Mouse (Mus musculus) mouse embryonic stem cell (cell line): ENCODE measurements around the gene Ccdc65.

Experiments
- in situ Hi-C, 2 experiments: fragments of 300-500 bp; cut with MboI; formaldehyde crosslinking; loops; 1 replicate in 1 of 2; 3 replicates in 1 of 2; pipeline ENCODE4 v1.14.3; 2019 to 2020; ENCODE audit warnings: low sequenced_read_pairs in 2 of 2, low pct_unique_long_range_greater_than_20kb in 1 of 2, mixed read lengths in 1 of 2; ENCODE audit not compliant: unreplicated experiment in 1 of 2

Ccdc65 gene

DNA sequence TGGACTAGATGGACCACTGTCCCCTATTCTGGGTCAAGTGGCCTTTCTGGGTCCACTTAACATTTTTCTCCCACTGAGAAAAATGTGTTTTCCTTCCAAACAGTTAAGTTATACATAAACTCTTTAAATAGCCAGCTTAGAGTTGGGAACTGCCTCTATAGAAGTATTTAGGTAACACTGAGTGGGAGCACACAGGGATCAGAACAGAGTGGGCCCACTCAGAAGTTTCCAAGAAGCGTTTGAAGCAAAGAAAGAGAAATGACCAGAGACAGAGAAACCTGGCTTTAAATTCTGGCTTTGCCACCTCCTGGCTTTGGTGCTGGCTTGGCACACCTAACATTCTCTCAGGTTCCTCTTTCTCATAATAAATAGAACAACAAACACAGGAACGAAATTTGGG, 18.3 kb upstream of the Ccdc65 start:
- in situ Hi-C loops, result no loop called here

DNA sequence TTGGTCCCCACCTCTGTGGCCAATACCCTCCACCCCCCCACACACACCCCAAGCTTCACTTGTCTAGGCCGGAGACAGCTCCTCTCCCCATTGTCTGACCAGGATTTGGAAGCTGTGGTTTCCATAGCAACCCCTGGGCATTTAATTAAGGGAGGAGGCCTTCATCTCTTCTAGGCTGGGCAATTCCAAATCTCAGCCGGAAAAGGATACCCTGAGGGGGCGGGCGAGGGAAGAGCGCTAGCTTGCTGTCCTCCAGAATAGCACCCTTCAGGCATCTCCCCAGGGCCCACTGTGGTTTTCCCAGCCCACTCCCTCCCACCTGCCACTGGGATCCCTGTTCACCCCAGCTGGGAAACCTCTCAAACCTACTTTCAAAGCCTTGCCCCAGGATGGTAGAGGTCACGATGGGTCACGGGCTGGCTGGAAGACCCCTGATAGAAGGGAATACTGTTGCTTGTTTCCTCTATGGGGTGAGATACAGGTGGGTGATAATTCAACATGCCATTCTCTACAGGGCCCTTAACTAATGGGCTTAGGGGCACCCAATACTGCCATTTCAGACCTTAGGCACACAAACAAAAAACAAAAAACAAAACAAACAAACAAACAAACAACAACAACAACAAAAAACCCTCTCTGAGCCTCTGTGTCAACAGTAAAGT, 16.4 kb upstream of the Ccdc65 start:
- in situ Hi-C loops, result no loop called here

DNA sequence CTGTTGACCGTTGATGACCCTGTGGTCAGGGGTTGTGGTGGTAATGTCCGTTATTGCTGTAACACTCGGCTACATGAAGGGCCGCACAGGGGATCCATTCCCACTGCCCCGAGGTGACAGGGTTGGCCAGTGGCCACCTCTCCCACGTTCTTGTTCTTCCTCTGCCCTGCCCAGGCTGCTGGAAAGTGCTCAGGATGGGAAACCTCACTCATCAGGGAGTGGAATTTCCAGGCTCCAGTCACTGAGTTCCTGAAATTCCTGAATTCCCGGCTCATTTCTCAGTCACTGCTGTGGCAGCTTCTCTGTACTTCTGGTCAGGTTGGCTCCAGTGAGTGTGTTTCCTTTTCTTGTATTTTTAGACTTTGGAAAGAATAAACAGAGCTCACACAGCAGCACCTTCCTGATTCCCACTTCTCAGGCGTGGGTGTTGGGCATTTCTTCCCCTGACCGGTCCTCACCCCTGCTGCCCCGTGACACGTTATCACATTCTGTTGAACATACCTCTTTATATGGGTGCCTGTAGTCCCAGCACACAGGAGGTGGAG, 15.8 kb upstream of the Ccdc65 start:
- in situ Hi-C loops, result no loop called here

DNA sequence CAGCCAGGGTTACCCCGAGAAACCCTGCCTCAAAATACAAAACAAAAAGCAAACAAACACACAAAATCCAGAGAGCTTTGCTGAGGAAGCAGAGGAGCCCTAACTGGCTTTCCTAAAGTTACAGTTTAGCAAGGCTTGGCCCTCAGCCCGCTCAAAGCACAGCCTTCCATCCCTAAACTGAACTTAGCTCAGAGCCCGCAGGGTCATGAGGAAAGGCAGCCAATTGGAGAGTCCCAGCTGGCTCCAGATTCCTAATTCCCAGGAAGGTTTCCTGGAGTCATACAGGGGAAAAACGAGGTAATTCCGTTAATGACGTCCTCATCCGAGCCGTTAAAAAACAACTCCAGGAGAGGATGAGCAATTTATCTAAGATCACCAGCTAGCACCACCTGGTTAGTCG, 12.3 kb upstream of the Ccdc65 start:
- in situ Hi-C loops, result no loop called here

DNA sequence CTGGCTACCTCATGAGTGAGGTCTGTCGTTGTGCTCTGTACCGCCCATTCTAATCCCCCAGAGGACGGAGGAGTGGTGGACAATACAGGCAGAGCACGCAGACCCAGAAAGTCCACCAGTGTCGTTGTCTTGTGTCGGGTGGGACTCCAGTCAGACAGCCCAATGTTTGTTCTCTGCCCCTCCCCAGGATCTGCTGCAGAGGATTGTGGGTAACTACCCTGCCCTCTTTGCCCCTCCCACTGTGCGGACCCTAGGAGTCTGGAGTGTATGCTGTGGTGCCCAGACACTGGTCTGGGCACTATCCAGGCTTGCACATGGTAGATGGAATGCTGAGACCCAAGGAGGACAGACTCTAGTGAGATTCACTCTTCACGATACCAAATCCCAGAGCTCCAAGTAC, 11.8 kb upstream of the Ccdc65 start:
- in situ Hi-C loops, result no loop called here

DNA sequence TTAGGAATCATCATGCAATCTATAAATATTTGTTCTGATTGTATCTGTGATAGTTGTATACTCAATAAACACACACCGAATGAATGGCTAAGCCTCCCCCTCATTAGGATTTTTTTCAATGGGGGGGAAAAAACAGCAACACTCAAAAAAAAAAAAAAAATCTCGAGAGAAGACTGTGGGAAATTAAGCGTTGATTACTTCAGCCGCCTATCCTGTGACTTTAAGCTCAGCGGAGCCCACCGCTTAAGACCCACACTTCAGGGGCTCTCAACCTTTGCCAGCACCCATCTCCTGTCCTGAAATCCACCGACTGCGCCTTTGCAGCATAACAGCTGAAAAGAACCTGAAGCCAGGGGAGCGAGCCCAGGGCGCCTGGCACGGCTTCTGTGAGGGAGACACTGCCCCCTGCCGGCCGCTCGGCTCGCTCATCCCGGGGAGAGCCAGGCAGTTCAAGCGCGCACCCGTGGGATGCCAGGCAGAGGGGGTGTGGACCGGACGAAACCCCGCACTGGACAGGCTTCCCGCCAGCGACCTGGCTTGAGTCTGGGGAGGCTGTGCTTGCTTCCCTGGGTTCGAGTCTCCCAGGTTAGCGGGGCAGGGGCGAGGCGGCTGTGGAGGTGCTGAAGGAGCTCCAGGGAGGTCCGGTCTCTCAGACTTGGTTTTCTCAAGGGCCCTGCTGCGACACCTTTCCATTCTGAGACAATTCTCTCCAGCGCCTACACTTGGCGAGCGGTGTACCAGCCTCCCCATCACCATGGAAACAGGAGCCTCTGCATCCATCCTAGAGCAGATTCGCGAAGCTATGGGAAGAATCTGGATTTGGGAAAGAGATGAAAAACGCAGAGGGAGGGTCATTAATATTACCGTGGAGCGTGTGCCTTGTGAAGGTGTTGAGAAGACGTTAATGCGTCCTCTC, 8.6 kb upstream of the Ccdc65 start:
- in situ Hi-C loops, result no loop called here

DNA sequence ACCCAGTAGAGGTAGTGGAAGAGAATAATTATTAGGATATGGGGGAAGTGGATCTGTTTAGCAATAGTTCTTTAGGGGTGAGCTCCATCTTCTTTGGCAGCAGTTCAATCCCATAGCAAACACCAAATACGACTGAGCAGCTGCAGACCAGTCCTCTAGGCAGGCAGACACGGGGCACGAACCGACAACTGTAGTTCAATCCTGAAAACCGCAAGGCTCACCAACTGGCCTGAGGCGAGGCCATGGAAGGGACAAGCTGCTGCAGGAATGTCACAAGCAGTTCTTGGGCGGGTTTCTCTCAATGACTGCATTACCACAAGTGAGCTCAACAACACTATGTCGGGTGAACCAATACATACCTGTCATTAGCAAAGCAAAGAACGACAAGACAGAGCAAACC, 3.7 kb upstream of the Ccdc65 start:
- in situ Hi-C loops, result no loop called here

DNA sequence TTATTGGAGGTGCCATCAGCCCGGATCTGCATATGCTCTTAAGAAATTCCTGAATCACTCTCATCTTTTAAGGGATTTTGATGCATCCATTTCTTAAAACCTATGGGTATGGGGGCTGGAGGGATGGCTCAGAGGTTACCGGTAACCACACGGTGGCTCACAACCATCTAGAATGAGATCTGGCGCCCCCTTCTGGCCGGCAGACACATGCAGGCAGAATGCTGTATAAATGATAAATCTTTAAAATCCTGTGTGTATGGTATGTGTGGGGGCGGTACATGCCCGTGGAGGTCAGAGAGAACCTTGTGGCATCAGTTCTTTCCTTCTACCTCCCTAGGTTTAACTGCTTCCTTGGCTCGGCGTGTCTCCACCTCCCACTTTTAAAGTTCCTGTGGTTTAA, 2.4 kb downstream of the Ccdc65 start:
- in situ Hi-C loops, result no loop called here

DNA sequence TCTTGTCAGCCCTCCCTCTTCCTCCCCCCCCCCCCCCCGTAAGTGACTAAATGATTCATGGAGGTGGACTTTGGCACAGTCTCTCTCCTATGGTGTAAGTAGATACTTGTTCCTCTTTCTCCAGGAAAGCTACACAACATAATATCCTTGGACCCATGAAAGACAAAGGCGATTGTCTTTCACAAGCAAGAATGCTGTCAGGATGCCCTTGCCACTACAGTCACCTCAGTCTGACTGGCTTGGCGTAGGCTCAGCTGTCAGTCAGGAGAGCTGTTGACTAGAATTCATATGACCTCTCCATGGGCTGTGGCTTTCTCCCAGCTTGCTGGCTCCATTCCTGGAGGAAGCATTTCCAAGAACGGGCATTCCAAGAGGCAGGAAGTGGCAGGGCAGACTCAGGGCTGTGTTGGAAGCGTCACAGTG, 6.2 kb downstream of the Ccdc65 start:
- in situ Hi-C loops, result no loop called here

DNA sequence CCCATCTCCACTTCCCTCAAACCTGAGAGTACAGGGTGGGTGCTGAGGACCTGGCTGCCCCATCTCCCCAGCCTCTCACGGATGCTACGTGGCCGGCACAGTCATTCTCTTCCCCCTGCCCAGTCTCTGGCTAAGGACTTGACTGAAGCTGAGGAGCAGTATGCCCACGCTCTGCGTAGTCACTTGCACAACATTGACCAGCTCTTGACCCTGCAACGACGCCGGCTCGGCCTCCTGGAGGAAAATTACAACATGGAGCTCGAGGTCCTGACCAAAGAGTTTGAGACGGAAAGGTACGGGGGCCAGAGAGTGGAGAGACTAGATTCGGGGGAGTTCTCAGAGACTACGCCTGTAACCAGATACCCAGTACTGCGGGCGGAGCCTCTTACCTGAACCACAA, 9.3 kb downstream of the Ccdc65 start:
- in situ Hi-C loops, result no loop called here

DNA sequence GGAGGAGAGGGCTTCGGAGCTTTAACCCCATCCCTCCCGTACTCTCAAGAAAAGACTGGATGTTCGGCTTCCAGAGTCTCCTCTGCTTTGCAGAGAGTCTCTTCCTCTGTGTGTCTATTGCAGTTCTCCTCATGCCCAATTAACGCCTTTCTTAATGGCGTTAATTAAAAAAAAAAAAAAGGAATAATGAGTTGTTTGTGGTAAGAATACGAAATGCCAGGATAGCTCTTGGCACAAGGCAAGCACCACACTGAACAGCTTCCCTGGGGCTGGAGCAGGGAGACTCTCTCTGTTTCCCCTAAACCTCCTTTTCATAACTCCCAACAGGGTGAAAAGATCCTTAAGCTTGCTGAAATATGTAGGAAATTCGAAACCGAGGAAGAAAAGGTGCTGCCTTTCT, 14.2 kb downstream of the Ccdc65 start:
- in situ Hi-C loops, result no loop called here

DNA sequence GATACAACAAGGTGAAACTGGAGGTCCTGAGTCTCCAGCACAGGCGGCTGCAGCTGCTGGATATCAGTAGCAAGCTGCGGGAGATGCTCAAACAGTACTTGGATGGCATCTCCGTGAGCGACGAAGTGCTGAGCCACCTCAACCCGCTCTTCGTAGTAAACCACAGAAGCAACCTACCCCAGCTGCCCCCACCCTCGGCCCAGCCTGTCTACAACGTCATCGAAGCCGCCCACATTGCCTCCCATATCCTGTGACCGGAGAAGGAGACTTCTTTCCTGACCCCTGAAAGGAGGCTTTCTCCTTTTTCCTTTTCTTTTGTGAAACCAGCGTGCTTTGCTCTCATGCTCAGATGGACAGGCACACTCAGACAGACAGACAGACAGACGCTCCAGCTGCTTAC, 14.8 kb downstream of the Ccdc65 start:
- in situ Hi-C loops, result no loop called here

DNA sequence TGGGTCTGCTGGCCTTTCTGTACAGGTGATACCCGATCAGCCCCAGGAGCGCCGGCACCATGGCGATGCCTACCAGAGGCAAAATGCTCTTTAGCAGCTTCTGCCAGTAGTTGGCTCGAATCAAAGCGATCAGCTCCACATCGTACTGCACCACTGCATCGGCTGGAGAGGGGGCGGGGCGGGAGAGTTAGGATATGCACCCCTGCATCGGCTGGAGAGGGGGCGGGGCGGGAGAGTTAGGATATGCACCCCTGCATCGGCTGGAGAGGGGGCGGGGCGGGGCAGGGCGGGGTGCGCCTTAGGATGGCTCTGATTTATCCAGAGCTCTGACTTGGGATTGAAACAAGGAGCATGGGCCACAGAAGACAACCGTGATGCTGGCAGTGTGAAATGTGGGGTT, 16.4 kb downstream of the Ccdc65 start:
- in situ Hi-C loops, result no loop called here

DNA sequence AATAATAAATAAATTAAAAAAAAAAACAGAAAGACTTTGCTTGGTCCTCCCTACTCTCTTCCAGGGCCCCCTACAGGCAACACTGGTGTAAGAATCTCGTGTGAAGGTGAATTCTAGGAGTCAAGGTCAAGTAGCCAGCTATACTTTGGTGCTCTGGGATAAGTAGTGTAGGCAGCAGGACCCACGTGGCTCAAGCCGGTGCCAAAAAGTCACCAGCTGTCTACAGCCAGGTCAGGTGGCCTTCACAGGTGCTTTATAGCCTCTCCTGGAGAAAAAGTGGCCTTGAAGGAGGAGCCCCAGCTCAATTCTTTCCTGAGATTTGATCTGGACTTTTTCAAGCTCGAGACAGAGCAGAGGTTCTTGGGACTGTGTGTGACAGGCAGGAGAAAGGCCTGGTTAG, 18.1 kb downstream of the Ccdc65 start:
- in situ Hi-C loops, result no loop called here

DNA sequence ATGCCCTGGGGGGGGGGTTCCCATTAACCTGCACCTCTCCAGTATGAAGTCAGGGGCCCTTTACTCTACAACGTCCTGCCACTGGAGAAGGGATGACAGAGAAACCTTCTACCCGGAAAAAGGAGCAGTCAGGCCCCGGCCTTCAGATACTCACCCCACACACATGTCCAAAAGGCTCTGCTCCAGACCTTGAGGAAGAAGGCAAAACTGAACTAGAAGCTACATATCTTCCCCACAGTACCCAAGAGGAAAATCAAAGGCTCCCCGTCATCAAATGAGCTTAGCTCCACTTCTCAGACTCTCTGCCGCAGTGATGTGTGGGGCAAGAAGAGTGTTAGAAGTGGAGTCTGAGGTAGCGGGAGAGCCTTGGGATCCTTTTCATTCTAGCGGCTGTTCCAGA, 18.7 kb downstream of the Ccdc65 start:
- in situ Hi-C loops, result no loop called here

DNA sequence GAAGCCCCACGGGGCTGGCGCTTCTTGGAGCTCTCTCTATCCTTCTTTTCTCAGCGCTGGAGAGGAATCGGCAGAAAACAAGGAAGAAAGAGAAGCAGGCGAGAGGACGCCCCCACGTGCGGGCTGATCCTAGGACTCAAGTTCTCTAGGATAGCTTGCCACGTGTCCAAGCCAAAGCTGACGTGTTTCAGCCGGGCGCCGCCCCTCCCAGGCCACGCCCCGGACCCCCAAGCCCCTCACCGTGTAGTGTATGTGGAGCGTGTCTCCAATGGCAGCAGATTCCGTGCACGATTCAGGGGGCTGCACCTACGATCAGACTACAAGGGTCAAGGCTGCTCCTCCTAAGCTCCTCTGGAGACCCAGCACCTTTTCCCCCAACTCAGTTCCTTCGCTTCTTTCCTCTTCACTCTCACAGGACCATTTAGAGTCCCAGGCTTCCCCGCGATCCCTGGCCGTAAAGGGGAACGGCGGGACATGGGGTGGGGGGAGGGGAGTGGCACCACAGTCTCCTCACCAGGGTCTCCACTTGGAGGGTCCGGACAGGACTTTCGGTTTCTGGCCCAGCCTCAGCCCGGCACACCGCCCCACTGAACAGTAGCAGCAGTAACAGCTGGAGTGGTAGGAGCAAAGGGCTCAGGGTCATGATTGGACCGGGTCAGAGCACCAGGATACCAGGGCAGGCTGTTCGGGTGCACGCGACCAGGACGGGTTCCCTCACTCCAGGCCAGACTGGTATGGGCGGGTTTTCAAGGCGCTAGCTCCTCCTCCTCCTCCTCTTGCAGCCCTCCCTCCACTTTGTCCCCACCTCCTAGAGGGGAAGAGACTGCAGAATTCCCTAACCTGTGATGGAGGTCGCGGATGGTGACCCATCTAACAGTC, 19.7 kb downstream of the Ccdc65 start, which contains the start of gene Fkbp11:
Gene Fkbp11, minus strand, starts transcription at position 756 of the 879 bp plus-strand sequence.
- in situ Hi-C loops, result no loop called here

DNA sequence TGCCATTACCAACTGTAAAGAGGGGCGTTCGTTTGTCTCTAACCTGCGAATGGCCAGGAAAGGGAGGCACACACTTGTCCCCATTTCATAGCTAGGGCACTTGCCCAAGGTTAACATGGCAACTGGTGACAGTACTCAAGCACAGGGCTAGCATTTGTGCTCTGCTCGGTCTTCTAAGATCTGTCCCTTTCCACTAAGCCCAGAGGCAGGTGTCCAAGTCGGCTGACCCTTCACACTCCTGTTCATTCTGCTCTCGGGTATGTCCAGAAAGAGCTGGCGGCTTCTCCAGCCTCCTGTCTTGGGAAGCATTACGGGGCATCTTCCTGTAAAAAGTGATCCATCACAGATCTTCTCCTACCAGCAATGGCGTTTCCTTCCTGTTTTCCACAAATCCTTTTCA, 20.4 kb downstream of the Ccdc65 start:
- in situ Hi-C loops, result no loop called here

DNA sequence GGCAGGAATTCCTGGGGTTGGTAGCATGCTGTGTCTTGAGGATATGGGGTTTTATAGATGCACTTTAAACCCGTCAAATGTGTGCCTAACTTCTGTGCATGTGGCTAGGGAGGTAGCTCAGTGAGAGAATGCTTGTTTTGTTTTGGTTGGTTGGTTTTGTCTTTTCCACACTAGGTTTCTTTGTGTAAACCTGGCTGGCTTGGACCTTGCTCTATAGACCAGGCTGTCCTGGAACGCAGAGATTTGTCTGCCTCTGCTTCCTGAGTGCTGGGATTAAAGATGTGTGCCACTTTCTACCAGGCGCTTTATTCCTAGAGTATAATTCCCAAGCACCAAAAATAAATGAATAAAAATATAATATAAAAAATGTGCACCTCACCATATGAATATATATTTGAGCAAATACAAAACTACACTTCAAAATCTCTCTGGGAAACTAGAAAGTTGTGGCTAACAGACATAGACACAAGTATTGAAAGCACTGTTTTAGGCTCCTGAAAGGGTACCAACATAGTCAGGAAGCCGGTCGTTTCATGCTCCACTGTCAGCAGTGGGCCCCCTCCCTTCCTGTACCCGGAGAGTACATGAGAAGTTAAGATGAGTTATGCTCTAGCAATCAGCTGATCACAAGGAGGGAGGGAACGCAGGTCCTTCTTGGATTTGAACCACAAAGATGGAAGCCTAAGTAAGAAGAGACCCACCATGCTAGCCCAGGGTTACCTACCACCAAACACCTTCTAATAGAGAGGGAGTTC, 22.0 kb downstream of the Ccdc65 start:
- in situ Hi-C loops, result no loop called here
